Mouse (Mus musculus) spleen, postnatal 10 days (tissue): Measurements from ENCODE around the gene Gm20388.
"Not testable (repeated sequence)": the region's sequence is repeated elsewhere in the genome, so short reads cannot be mapped to it uniquely, and the experiment has no call there.

ENCODE experiments used
- DNase-seq, 2 experiments: peaks; one replicate each; pipeline ENCODE4 v3.0.0; 2021 to 2022; ENCODE audit warnings: low spot score in 2 of 2

Gm20388 gene

DNA sequence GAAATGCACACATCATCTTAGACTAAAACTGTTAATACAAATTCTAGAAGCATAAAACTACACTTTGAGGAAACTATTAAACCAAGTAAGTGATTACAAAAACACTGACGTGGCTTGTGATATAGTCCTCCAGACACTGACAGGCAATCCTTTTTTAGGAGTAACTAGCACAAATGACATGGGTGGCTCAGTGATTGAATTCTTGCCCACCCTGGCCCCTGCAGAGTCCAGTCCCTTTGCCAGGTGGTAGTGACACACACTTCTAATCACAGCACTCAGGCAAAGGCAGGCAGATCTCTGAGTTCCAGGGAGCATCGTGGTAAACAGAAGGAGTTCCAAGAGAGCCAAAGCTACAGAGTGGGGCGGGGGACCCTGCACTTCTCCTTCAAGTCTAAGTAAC, 3094.7 kb downstream of the Gm20388 start:
- DNase-seq, result no peak

DNA sequence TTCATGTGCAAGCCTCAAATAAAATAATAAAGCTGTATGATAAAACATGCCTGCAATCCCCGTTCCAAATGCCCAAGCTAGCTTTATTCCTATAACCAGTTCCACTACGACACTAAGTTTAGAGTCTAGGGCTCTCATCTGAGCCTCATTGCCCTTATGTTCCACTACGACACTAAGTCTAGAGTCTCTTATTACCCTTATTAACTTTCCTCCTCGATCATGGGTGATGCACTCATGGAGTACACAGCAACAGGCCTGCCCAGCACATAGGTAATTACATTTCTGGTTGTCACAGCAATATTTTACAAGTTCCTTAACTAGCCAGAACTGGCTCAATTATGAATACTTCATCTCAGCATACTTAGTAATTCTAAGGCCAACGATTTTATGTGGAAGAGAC, 3095.2 kb downstream of the Gm20388 start:
- no peak for DNase-seq

DNA sequence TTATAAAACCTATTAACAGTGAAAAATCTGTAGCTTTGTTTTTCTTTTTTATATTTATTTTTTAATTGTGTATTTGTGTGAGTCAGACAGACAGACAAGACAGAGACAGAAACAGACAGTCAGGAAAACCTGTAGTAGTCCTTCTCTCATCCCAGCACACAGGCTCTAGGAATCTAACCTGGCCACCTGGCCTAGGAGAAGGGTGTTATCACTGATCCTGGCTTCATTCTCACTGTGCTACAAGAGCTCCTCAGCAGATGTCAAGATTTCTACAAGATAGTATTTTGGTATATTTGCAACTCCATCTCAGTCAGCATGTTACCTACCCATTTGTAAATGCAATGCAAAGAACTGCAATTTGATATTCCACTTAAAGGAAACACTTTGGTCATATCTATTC, 3100.7 kb downstream of the Gm20388 start:
- DNase-seq, result no peak

DNA sequence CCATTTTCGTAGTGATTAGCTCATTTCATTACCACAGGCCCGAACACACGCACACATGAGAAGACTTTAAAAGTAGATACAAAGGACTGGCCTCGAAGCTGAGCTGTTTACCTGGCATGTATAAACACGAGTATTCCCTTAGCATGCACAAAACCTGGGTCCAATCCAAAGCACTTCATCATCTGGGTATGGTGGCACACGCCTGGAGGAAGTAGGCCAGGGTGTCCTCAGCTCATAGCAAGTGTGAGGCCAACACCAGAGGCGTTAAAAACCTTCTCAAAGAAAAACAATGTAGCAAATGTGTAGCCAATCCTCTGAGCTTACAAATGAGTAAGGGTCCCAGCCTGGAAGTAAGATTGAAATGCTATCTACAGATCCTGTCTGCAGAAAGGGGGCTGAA, 3103.8 kb downstream of the Gm20388 start:
- no peak for DNase-seq

DNA sequence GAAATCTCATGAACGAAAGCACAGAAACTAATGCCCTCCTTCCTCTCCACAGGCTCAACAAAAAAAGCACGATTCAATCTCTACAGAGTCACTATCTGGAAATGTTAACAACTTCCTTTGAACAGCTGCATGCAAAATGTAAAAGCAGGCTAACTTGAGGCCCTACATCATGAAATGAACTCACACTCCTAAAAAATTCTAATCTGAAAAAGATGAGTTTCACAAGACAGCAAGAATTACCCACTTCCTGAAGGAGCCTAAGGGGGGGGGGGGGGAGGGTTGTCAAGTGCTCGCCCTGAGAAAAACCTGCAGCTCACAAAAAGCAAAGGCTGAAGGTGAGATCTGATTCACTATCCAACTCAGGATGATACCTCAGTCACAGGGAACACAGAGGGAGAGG, 3104.4 kb downstream of the Gm20388 start:
- DNase-seq, result no peak

DNA sequence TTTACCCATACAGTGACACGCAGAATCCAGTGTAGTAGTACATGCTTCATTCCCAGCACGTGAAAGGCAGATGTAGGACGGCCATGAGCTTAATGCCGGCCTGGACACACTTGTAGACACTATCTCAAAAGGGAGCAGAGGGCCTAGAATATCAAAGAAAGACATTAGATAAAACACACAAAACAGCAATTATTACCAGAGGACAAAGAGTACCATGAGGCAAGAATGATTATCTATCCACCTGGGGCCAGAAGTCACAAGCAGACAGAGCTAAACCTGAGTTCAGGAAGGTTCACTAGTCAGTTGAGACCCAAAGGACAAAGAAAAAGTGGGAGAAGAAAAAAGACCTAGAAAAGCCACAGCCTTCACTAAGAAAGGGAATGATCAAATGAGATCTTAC, 3106.5 kb downstream of the Gm20388 start:
- no peak for DNase-seq

DNA sequence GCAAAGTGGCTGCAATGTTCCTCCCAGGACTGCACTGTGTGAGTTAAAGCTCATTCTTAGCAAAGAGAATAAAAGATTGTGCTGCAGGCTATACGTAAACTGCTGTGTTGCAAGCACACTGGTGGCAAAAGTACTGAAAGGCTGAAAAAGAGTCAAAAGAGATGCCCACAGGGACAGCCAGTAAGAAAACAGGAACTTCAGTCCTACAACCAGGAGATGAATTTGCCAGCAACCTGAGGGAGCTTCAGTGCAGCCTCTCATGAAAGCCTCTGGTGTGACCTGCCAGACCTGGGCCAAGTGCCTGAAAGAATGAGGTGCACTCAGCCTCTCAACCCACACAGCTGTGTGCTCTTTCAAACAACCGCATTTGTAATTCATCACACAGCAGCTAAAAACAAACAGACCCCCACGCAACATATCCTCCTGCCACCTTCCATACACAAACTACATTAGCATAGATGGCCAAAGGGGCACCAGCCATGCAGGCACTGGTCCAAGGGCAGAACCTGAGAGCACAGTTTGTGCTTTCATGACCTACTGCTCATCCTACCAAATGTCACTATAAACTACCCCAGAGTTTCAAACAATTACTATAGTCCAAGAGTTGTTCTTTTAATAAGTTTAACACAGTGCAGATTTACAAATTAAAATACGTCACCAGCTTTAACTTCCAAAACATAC, 3108.0 kb downstream of the Gm20388 start:
- DNase-seq, result no peak

DNA sequence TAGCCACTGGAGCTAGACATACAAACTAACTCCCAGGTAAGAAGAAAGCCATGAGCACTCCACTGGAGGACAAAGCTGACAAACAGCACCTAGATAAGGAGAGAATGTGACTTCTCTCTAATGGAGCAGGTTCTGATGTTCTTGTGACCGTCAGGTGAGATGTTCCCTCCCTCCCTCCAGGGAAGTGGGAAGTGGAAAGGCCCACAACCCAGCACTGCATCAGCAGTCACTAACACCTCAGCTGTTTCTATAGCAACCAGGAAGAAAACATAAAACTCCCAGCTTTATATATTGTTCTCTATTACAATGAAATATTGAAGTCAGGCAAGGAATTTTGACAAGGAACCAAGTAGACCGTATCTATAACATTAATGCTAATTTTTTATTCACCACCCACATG, 3109.4 kb downstream of the Gm20388 start:
- no peak for DNase-seq

DNA sequence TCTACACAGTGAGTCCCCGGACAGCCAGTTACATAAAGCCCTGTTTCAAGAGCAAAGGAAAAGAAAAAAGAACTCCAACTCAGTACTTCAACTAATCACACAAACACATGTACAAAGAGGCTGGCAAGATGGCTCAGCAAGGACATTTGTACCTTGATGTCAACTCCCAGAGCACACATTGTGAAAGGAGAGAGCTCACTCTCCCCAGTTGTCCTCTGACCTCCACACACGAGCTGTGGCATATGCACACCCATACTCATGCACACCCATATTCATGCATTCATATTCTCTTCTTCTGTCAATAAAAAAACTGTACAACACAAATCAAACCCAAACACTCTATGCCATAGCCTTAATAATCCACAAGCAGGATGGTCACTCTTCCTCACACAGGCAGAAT, 3110.2 kb downstream of the Gm20388 start:
- DNase-seq, result no peak

DNA sequence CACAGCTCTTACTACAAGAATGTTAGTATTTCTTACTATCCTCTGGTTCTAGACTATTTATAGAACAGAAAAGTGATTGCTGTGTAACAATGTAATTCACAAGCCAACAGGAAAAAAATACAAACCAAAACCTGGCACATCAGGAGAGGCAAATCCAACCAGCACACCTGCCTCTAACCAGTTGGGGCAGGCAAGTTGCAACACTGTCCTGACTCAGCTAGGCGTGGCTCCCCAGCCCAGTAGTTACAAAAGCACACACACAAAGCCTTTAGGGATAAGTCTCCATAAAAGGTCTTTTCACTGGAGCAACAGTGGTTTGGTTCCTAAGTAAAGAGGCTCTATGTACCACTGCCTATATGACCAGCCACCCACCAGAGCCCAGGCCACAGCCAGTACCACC, 3110.6 kb downstream of the Gm20388 start:
- DNase-seq, result no peak

DNA sequence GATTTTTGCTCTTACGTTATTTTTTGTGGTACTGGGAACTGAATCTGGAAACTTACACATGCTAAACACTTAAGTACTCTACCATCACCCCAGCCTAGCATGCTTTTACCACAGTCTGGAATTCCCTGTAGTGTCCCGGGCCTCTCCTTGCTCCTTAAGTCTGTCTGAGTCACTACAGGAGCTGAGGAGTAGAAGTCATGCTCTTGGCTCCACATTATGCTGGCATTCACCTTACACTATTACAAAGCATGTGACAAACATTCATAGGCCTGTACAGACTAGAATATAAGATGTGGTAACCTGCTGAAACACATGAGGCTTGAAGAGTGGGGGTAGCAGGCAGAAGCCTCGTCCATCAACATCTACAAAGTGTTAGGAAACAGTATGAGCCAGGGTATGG, 3112.1 kb downstream of the Gm20388 start:
- no peak for DNase-seq

DNA sequence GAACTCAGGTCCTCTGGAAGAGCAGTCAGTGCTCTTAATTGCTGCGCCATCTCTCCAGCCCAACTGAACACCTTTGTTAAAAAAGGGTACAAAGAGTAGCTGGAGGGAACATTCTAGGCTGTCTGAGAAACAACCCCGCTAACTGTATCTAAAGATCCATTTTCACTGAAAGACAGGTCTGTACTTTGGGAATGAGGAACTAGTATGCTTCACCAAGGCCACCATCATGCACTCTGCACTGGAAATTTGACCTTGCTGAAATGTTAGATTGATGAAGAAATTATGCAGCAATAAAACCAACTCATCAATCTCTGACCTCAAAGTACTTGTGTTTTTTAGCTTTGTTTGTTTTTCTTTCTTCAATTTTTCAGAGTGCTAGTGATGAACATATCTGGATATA, 3113.6 kb downstream of the Gm20388 start:
- no peak for DNase-seq

DNA sequence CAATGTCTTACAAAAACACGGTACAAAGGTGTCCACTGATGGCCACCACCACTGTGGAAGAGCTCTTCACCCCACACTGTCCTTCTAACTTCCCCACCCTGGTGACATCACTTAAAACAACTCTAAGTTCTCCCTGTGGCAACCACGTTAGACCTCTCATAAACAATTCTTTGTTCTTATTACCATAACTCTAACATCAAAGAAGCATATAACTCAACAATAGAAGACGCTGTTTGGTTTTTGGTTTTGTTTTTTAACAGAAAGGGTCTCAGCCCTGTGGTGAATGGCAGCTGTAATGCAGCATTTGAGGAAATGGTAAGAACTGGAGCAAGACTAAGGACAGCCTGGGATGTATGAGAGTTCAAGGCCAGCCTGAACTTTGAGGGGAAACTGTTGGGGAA, 3115.3 kb downstream of the Gm20388 start:
- DNase-seq, result no peak

DNA sequence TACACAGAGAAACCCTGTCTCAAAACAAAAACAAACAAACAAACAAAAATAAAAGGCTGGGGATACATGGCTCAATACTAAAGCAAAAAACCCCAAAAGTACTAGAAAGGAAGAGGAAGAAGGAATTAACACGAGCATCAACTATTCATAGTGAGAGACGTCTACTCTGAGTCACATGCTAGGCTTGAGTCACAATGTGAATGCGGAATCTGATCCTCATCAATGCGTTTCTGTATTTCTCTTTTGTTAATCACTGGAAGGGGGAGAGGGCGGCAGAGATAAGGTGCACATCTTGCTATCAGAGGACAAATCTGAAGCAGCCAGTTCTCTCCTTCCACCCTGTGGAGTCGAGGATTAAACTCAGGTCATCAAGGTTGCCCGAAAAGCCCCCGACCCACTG, 3117.1 kb downstream of the Gm20388 start:
- DNase-seq, result no peak

DNA sequence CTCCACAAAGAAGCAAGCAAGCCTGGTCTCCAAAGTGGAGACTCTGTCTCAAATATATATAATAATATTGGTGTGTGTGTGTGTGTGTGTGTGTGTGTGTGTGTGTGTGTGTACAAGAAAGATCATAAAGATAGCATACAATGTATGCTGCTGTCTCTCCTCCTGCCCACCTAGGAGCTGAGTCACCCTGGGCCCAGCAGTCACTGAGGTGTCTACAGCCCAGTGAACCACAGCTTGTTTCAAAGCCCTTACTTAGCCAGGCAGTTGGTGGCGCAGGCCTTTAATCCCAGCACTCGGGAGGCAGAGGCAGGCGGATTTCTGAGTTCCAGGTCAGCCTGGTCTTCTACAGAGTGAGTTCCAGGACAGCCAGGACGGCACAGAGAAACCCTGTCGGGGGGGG, 3119.4 kb downstream of the Gm20388 start:
- DNase-seq, result not testable (repeated sequence)

DNA sequence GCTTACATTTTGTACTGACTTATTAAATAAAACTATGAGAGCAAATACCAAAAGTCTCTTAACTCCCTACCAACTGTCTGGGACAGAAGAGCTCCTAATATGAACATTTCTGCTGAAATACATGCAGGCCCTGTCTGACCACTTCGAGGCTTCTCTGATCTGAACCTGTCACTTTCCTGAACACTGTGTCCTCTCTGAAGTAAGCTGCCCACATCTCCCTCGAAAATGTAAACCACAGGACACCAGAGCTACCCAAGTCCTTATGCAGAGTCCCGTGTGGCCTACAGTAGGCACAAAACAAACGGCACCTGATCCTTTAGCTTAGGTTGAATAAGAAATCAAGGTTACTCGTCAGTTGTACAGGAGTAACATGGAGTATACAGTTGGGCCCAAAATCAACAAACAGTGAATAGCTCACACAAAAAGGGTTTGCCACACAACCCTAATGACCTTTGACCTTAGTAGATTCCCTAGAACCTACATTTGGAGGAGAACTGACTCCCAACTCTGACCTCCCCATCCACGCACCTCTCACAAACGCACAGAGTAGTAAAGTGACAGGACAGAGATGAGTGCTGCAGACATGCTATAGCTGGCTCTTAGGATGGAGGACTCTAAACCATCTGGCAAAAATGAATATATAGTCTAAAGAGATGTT, 3120.8 kb downstream of the Gm20388 start:
- DNase-seq, result no peak

DNA sequence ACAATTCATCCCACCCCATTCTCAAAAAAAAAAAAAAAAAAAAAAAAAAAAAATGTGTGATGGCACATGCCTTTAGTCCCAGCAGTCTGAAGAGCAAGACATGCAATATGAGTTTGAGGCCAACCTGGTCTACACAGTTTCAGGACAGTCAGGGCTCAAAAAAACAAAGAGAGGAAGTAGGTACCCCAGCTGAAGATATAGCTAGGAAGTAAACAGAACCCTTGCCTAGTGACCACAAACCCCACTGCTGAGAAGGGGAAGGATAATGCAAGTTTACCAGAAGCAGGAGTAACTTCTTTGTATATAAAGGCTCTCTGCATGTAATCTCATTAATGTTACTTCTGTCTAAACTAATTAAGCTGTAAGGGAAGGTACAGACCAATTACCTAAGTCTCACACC, 3122.1 kb downstream of the Gm20388 start:
- DNase-seq, result peak in 1 of 2 experiments; percentile 27

DNA sequence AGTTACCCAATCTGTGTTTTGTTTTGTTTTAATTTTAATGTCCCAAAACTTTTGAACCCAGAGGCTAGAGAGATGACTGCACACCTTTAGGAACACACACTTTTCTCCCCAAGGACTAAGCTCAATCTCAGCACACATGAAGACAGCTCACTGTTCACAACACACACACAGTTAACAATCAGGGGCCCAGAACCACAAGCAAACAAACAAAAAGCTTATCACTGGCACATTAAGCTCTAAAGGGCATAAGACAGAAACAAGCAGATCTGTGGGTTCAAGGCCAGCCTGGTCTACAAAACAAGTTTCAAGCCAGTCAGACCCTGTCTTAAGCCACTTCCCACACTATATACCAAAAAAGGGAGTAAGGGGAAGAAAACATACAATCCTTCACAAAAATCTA, 3122.8 kb downstream of the Gm20388 start:
- DNase-seq, result no peak

DNA sequence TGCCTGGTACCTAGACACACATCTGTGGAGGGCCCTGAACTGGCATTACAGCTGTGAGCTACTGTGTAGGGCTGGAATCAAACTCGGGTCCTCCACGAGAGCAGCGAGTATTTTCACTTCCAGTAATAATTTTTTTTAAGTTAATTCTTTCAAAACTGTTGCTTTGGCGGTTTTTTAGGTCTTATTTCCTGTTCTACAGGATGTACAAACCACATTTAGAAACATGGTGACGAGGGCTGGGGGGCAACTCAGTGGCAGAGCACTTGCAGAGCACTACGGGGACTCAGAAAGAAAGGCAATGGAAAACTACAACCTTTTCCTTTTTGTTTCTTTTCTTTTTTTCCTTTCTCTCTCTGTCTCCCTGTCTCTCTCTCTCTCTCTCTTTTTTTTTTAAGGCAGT, 3123.5 kb downstream of the Gm20388 start:
- peak in 1 of 2 experiments; percentile 58 for DNase-seq

DNA sequence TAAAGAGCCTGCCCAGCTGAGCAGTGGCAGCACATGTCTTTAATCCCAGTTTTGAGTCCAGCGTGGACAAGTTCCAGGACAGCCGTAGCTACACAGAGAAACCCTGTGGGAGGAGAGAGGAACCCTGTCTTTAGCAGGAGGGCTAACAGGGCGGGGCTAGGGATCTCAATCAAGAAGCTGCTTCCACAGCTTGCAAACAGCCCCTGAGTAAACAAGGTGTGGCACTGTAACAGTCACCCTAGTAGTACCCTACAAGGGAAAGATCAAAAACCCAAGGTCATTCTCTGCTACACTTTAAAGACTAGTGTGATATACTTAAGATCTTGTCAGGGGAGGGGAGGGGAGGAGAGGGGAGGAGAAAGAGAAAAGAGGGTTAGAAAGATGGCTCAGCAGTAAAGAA, 3126.3 kb downstream of the Gm20388 start:
- DNase-seq, result peak in 1 of 2 experiments; percentile 69

DNA sequence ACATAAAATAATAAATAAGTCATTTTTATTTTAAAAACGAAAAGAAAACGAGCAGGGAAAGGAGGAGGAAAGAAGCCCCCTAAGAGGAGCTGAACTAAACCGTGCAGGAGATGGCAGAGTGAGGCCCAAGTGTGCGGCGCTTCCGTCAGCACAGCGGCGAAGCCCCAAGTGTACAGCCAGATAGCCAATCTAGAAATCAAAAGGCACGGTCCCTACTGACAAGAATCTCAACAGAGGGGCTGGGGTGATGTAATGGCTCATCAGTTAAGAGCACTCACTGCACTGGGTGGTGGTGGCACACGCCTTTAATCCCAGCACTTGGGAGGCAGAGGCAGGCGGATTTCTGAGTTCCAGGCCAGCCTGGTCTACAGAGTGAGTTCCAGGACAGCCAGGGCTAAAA, 3126.8 kb downstream of the Gm20388 start:
- DNase-seq, result no peak

DNA sequence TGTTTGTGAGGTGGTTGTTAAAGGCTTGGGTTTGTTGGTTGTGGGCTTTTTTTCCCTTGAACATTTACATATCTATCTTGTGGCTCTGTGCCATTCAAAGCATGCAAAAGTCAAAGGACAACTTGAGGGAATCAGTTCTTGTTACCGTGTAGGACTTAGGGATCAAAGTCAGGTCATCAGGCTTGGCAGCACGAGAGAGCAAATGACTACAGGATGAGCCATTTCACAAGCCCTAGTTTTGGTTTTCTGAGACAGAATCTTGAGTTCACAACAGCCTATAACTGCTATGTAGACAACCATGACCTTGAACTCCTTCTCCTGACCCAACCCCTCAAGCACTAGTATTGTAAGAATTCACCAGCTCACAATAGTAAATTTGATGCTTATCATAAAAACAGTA, 3127.7 kb downstream of the Gm20388 start:
- no peak for DNase-seq

DNA sequence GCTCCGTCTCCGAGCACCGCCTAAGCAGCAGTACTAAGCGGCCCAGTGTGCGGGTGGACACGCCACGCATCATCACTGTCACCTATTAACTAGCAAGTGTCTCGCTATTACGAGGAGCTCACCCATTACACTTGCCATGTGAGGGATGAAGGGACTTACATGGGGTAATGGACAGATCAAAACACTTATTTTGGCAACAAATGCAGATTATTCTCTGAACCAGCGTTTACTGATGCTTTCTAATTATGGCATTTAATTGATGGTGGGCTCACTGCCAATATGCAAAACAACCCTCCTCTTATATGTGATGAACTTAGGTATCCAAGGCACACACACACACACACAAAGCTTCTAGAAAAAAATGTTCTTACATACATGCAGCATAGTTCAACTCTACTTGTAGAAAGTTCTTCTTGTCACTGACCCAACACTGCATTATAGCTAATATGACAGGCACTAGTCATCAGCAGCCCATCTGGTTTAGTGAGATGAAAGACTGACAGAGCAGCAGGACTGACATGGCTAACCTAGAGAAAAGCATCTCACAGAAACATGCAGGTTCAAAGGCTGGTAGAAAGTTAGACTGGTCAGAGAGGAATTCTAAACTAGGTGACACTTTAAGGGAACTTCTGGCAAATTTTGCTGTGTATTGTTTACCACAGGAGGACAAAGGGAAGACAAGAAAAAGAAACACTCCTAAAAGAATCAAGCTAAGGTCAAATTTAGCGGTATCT, 3128.9 kb downstream of the Gm20388 start:
- DNase-seq, result no peak
